Mouse (Mus musculus): Measurements from ENCODE around the gene Hnf4a.

DNA sequence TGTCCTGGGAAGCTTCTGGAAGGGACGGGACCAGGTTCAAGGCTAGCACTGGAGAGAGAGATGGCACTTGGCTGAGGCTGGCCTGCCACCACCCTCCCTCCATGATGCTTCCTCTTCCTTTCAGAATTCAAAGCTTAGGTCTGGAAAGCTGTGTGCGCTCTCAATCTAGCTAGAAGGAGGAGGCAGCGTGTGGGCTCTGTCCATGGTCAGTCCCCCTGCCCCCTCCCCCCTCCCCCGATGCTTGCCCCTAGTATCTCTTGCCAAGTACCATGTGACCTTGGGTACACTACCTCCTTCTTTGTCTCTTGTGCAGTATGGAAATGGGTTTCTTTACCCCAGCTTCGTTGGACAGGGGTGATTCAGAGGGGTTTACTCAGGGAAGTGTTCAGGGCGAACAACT is 42.2 kb downstream of the Hnf4a start:
- no peak for TF ChIP-seq CTCF (IDR thresholded peaks at IDR 0.05; ENCODE audit: low read depth)
- TF ChIP-seq EP300 (optimal IDR thresholded peaks at IDR 0.05) = no peak

Measured in stomach, postnatal 0 days (tissue).